Mouse (Mus musculus): ENCODE results near the gene Gm5169. TPM values are rescaled to one million over a fixed set of nuclear protein-coding genes. Genes with fewer than 3 reads are reported as not detected.
"Not testable (repeated sequence)": the region's sequence is repeated elsewhere in the genome, so short reads cannot be mapped to it uniquely, and the experiment has no call there.

Gene Gm5169
- not detected for total RNA-seq (2021)
- long read RNA-seq, experiment 1 = 0 reads
- long read RNA-seq, experiment 2 = 0 reads

DNA sequence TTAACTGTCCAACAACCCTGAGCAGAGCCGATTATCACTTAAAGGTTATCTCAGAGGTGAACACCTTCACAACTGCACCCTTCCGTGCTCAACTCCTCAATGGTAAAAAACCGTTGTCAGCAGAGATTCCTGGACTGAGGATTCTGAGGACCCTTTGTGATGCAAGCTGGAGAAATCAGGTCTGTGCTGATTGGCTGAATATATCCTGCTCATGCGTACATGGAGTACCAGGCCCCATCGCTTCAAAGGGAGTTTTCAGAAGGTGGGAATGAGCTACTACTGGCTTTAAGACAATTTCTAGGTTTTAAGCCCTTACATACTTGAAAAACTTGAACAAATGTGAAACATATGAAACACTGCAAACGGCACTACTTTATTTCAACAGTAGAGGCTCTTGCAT lies at the start of gene Gm5169:
Gene Gm5169, minus strand, starts transcription at position 101 of the 400 bp plus-strand sequence.
- not testable (repeated sequence) for DNase-seq (ENCODE audit: low spot score in 2 of 2)

DNA sequence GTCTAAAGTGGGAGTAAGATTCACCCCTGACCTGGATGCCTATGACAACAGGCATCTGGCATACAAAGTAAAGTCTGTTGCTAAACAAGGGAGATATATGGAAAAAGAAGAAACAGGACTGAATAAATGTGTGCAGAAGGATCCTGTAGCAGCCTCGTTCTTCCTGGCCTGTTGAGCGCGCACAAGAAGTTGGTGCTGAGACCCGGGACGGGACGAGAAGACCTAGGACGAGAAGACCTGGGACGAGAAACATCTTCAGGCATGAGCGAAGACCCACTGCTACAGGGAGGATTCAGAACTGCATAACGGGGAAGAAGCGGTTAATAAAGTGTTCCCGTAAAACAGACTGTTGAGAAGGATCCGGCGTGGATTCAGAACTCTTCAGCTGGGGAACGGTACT lies 46.2 kb upstream of the Gm5169 start:
- DNase-seq (ENCODE audit: low spot score in 2 of 2) = peak in 1 of 2 experiments; percentile 15

Measured in gastrocnemius, postnatal 4 days (tissue).